Mouse (Mus musculus) gonadal fat pad, adult 2 months (tissue): ENCODE results near the gene Kcnb1. TPM values are rescaled to one million over a fixed set of nuclear protein-coding genes. Genes with fewer than 3 reads are reported as not detected.

Source experiments
- DNase-seq: peaks from one replicate; pipeline ENCODE4 v3.0.0-alpha.2; 2012; ENCODE audit warnings: low read depth
- polyA plus RNA-seq: library from polyadenylated mRNA; depleted of rRNA; stranded (reverse); fragments of >200 nt; gene quantifications from 2 replicates; pipeline ENCODE4 v1.2.3, GENCODE M21; 2012

Kcnb1 gene
- polyA plus RNA-seq, 1 experiment: 13.8 TPM

DNA sequence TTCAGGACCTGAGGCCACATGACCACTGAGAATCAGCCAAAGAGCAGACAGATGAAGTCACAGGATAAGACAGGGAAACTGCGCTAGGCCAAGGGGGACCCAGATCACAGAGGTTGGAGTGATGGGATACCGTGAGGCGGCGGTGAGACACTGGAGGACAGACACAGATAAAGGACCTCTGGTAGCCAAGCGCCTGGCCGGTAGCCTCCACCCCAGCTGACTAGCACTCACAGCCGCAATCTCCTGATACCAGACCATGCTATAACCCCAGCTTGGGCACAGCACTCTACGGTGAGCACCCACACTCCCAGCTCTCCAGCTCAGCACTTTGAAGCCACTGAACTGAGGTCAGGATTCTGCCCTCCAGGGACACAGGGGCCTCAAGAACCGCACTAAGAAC, 26.4 kb downstream of the Kcnb1 start:
- DNase-seq: no peak

- DNase-seq: no peak
Observed at GRCm38 (mm10) chr2:167163134-167163533, 26.8 kb downstream of the Kcnb1 start.

DNA sequence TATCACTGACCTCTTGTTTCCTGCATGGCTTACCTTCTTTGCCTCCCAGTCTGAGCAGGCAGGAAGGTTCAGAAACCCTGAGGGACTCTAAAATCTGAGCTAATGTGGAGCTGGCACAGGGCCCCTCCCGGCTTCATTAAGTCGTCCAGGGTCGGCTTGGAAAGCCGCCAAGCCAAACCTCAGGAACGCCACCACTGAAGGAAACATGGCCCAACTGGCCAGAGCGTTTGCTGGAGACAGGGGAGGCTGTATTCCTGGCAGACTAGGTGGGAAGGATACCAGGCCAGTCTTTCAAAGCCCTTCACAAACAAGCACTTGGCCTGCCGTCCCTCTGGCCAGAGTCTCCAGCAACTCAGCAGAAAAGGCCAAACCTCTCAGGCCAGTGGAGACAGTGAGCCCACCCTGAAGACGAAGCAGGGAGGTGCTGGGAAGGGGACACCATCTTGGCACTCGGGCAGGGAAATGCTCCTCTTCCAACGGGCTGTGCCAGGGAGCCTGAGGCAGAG, 27.4 kb downstream of the Kcnb1 start:
- DNase-seq: no peak

- DNase-seq: no peak
Observed at GRCm38 (mm10) chr2:167159721-167160120, 30.2 kb downstream of the Kcnb1 start.

DNA sequence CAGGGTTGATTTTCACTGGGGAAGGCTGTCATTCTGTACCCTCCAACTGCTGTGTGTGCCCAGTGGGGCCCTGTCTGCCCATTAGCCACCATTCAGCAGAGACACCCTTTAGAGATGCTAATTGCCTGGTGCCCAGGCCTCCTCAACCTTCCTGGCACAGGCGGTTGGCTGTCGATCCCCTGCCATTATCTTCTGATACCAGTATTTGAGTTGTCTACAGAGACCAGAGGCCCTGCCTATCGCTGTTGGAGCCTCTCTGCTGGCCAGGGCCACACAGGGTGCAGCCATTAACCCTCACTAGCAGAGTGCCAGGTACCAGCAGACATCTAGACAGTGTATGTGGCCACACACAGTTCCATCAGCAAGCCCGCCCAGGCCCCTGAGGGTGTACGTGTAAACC, 31.2 kb downstream of the Kcnb1 start:
- DNase-seq: no peak

DNA sequence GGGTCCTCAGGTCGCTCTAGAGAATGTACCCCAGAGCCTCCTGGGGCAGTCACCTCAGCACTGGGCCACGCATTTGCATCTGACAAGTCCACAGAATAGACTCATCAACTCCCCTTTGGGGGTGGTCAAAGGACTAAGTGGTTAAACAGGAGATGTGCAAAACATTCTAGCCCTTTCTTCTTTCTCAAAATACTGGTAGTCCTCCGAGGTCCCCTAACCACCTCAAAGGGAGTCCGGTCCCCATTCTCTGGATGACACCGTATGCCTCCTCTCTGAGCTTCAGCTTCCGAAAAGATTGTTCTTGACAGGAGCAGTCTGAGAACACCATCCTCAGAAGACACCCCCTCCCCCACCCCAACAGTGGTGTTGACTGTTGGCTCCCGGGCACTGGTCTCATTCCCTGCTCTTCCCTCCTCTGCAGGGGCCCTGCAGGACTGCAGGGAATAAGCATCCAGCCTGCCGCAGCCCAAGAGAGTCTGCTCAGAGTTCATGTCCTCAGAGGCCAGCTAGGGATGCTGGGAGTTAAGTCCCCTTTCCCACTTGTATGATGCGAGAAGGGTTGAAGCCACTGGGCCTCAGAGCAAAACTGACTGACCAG, 33.7 kb downstream of the Kcnb1 start:
- DNase-seq: no peak

DNA sequence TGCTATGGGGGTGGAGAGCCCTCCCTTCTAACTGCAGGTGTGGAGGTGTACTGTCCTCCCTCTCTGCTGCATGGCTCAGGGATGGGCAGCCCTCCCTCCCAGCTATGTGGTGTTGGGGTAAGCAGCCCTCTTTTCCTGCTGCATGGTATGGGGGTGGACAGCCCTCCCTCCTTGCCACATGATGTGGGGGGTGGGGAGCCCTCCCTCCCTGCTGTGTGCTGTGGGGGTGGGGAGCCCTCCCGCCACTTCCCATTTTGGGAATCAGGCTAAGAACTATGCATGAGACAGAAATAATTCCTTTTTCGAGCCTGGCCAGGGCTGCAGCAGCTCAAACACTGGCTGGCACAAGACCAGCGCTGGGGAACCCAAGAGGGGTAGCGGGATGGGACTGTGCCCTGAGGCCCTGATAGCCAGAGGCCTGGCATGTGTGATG, 34.4 kb downstream of the Kcnb1 start:
- no peak for DNase-seq

GRCm38 (mm10) chr2:167150880-167151279, 39.1 kb downstream of the Kcnb1 start:
- DNase-seq: no peak

DNA sequence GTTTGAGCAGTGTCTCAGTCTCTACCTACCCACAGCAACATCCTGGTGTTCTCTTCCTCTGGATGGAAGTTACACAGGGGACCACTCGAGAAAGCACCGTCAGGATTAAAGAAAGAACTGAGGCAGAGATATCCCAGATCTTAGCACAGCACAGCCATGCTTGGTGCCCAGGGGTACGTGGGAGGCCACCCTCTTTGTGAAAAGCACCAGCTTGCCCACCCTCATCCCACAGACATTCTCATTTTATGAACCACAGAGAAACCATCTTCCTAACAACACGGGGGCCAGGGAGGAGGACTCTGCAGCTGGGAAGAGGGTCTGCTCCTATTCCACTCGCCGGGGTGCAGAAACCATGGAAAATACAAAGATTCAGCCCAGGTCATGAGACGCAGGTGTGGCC, 39.8 kb downstream of the Kcnb1 start:
- no peak for DNase-seq

DNA sequence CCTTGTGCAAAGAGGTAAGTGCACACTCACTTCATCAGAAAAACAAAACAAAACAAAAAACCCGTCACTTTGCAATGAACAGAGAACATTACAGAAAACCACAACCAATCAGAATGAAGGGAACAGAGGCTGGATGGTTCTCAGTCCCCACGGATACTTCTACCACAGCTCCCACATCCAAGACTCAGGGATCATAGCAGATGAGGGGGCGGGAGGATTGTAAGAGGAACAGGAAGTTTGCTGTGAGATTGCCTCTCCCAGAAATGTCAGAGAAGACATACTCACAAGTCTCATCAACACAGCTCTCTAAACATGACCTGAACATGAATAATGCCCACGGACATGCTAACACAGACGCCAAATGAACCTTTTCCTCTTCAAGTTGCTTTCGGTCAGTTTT, 40.9 kb downstream of the Kcnb1 start:
- no peak for DNase-seq

DNA sequence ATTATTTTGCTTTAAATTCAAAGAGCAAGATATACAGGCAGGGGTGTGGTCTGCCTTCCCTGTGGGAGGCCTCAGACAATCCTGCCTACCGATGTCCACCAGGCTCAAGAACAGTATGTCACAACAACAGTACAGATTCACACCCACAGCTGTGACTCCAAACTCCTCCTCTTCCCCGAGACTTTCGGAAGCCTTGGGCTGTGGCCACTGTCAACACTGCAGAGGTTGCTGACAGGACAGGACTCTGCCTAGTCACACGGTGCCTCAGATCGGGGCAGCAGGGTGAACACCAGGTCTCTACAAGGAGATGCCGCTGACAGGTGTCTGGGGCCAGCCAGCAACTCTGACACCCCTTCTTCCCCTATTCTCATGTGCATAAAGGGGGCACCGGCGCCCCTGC, 42.2 kb downstream of the Kcnb1 start:
- peak; percentile 8 for DNase-seq

GRCm38 (mm10) chr2:167145904-167146303, 44.1 kb downstream of the Kcnb1 start:
- no peak for DNase-seq

GRCm38 (mm10) chr2:167144439-167145307, 45.3 kb downstream of the Kcnb1 start:
- DNase-seq: no peak

GRCm38 (mm10) chr2:167143914-167144313, 46.0 kb downstream of the Kcnb1 start:
- no peak for DNase-seq

DNA sequence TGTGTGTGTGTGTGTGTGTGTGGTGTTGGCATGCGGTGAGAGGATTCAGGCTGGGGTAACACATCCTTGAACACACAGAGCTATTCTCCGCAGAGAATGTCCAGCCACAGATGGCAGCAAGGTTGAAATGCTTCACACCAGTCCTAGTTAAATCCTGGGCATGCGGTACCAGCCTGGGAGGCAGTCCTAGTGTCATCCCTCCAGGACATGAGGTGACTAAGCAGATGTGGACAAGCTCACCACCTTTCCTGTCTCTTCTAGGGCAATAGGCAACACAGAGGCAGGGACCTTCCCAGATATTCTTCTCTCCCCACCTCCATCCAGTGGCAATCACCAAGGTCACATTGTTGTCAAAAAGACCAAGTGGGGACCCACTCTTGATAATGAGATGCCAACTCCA, 47.7 kb downstream of the Kcnb1 start:
- DNase-seq: no peak

- DNase-seq: no peak
Observed at GRCm38 (mm10) chr2:167141810-167142209, 48.1 kb downstream of the Kcnb1 start.

DNA sequence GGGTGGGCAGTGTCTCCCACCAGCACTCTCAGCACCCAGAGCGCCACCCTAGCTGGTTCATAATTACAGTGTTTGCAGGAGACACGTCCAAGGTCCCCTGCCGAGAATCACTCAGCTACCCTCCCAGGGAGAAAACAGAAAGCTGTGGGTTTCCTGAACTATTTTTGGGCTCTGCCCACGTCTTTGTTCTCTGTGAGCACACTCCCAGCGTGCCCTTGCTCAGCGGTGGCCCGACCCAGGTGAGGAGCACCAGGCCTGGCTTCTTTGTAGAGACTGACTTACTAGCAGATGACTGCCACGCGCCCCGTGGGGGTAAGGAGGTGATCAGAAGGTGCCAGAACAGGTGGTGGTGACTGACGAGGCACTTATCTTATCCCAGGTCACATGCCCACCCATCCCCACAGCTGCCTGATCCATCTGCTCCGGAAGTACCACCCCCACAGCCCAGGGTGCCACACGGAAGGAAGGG, 50.1 kb downstream of the Kcnb1 start:
- no peak for DNase-seq

DNA sequence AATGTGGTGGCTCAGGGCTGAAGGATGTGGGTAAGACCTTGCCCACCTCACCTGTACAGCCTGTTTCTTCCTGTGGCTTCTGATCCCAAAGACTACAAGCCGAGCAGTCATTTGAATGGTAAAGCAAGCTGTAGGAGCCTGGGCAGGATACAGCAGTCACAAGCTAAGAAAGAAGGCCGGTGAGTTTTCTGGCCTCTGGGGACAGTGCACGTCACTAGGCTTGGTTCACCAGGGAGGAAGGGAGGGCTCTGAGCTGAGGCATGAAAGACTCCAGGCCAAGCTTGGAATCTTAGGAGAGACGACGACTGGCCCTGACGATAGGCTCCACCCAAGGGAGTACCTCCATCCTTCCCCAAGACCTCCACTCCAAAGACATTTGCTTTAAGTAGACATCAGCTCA, 51.3 kb downstream of the Kcnb1 start:
- DNase-seq: no peak

DNA sequence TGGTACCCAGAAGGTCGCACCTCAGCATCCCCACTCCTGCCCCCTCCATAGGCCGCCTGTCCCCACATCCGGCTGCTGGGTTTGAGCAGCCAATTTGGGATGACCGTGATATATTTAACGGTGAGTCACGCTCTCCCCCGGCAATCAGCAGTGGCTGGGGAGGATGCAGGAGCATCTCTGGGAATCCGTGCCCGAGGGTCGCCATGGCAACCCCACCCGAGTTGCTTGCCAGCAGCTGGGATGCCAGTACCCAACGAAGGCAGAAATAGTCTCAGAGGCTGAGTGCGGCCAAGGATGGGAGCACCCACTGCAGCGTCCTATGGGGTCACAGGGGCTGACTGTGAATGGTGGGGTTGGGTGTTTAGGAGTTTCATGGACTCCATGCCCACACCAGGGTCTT, 53.0 kb downstream of the Kcnb1 start:
- no peak for DNase-seq

GRCm38 (mm10) chr2:167132041-167132440, 57.9 kb downstream of the Kcnb1 start:
- no peak for DNase-seq

DNA sequence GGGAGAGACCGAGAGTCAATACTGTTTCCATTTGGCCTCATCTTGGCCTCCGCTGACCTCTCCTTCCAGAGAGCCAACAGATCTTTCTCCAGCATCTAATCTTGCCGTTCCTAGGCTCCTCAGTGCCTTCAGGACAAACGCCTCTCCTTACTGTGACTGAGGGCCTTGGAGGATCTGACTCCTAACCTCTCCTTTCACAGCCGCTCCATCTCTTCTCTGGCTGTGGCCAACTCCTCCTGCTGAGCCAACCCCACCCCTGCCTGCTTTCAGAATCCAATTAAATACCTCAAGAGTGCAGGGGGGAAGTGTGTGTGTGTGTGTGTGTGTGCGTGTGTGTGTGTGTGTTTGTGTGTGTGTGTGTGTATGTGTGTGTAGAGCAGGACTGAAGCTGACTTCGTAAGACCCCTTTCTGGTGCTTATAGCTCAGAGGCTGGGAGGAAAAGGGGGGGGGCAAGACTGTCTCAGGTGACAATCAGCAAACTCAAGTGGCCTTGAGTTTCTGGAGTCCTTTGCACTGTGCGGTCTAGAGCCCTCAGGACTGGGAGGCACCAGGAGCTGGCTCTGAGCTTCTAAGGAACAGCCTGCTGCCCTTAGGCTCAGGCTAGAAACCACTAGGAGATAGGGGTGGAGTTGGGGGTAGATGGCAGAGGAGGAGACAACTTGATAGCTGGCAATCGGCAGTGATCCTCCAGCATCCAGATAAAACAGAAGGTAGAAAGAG, 59.7 kb downstream of the Kcnb1 start:
- DNase-seq: no peak

DNA sequence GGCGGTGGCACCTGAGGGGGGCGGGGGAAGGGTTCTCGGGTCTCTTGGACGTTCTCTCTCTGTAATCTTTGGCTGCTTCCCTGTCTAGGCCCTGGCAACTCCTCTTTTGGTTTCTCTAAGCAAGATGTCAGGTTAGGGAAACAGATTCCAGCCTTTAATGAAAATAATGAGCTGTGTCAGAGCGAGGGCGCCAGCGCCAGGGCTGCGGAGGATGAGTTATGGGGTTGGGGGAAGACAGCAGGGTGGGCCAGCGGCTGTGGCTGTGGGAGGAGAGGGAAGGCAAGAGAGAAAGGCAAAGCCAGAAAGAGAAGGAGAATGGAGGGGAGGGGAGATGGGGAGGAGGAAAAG, 60.4 kb downstream of the Kcnb1 start:
- DNase-seq: no peak
